Mouse (Mus musculus): ENCODE measurements at regions not wholly inside any gene's neighbourhood (a gene's known extent, or its start where the extent isn't known, plus 50 kb on each side); places are given as distances from the start of the nearest gene placed in this dataset.

- no peaks in the 10 kb centered on the region for H3K27me3 ChIP-seq
- 47% methylated on average over 2 of the region's 2 CpGs for WGBS
- H3K4me1 ChIP-seq, result no peaks in the 10 kb centered on the region
- H3K27ac ChIP-seq, result no peak overlapping the region
- no peaks in the 10 kb centered on the region for H3K9me3 ChIP-seq
- ATAC-seq (ENCODE audit: borderline replicate concordance, extremely low read depth, low FRiP score, low TSS enrichment), result no peak
- H3K9ac ChIP-seq, result no peak overlapping the region
- H3K4me3 ChIP-seq, result no peak overlapping the region
- H3K4me2 ChIP-seq, result no peak overlapping the region
- H3K36me3 ChIP-seq, result no peaks in the 10 kb centered on the region
Measured at GRCm38 (mm10) chr8:116837991-116838390, 83.3 kb downstream of the Cmc2 start.

- Histone ChIP-seq H3K4me3 (no peak overlapping the region), H3K27ac (no peak overlapping the region), H3K36me3 (no peaks in the 10 kb centered on the region), H3K9ac (no peak overlapping the region), H3K4me1 (0 out of 2 replicates have a peak, but pooled peaks cover 9% of the 10 kb centered on the region), H3K9me3 (no peaks in the 10 kb centered on the region), H3K4me2 (no peak overlapping the region), H3K27me3 (no peaks in the 10 kb centered on the region)
- ATAC-seq (ENCODE audit: borderline replicate concordance, extremely low read depth, low FRiP score, low TSS enrichment), result peak; percentile 90; the same call in 1 of the 2 replicates
- WGBS, result 43% methylated on average over 2 of the region's 2 CpGs
Measured at GRCm38 (mm10) chr8:116832181-116832580, 89.1 kb downstream of the Cmc2 start.

GRCm38 (mm10) chr8:116829631-116830030 lies 91.6 kb downstream of the Cmc2 start:
- Histone ChIP-seq H3K4me3 (no peak overlapping the region), H3K4me2 (no peak overlapping the region), H3K9me3 (no peaks in the 10 kb centered on the region), H3K9ac (no peak overlapping the region), H3K36me3 (no peaks in the 10 kb centered on the region), H3K27ac (no peak overlapping the region), H3K27me3 (no peaks in the 10 kb centered on the region), H3K4me1 (0 out of 2 replicates have a peak, but pooled peaks cover 9% of the 10 kb centered on the region)
- ATAC-seq (ENCODE audit: borderline replicate concordance, extremely low read depth, low FRiP score, low TSS enrichment), result no peak
- WGBS, result 86% methylated on average over 3 of the region's 3 CpGs

GRCm38 (mm10) chr8:116828220-116828619 lies 93.0 kb downstream of the Cmc2 start:
- ATAC-seq (ENCODE audit: borderline replicate concordance, extremely low read depth, low FRiP score, low TSS enrichment), result no peak

GRCm38 (mm10) chr8:116827141-116827540 lies 94.1 kb downstream of the Cmc2 start:
- Histone ChIP-seq H3K4me1 (0 out of 2 replicates have a peak, but pooled peaks cover 5% of the 10 kb centered on the region), H3K27ac (no peak overlapping the region), H3K27me3 (no peaks in the 10 kb centered on the region), H3K4me3 (no peak overlapping the region), H3K9ac (no peak overlapping the region), H3K36me3 (no peaks in the 10 kb centered on the region), H3K9me3 (no peaks in the 10 kb centered on the region), H3K4me2 (no peak overlapping the region)
- no peak for ATAC-seq (ENCODE audit: borderline replicate concordance, extremely low read depth, low FRiP score, low TSS enrichment)
- 92% methylated on average over 13 of the region's 13 CpGs for WGBS

More at GRCm38 (mm10) chr8:116828220-116828619, 93.0 kb downstream of the Cmc2 start:
- Histone ChIP-seq H3K4me1 (0 out of 2 replicates have a peak, but pooled peaks cover 9% of the 10 kb centered on the region), H3K4me3 (no peak overlapping the region), H3K4me2 (no peak overlapping the region), H3K9me3 (no peaks in the 10 kb centered on the region), H3K9ac (no peak overlapping the region), H3K27ac (no peak overlapping the region), H3K27me3 (no peaks in the 10 kb centered on the region), H3K36me3 (no peaks in the 10 kb centered on the region)
- WGBS, result 74% methylated on average over 8 of the region's 8 CpGs

- no peak overlapping the region for H3K4me3 ChIP-seq
- peak; percentile 89 for ATAC-seq (ENCODE audit: borderline replicate concordance, extremely low read depth, low FRiP score, low TSS enrichment)
- 14% methylated on average over 10 of the region's 10 CpGs for WGBS
Measured at GRCm38 (mm10) chr8:116814118-116814851, 81.5 kb upstream of the Cdyl2 start.

GRCm38 (mm10) chr8:116801313-116801712 lies 68.5 kb upstream of the Cdyl2 start:
- no peak overlapping the region for H3K27ac ChIP-seq
- no peak overlapping the region for H3K4me3 ChIP-seq
- no peaks in the 10 kb centered on the region for H3K36me3 ChIP-seq
- no peak overlapping the region for H3K4me2 ChIP-seq
- no peak for ATAC-seq (ENCODE audit: borderline replicate concordance, extremely low read depth, low FRiP score, low TSS enrichment)
- no peak overlapping the region for H3K9ac ChIP-seq
- H3K27me3 ChIP-seq, result no peaks in the 10 kb centered on the region
- H3K9me3 ChIP-seq, result no peaks in the 10 kb centered on the region
- WGBS, result 92% methylated on average over 32 of the region's 32 CpGs
- no peaks in the 10 kb centered on the region for H3K4me1 ChIP-seq

More at GRCm38 (mm10) chr8:116814118-116814851, 81.5 kb upstream of the Cdyl2 start:
- Histone ChIP-seq H3K4me1 (peaks cover 12% of the 10 kb centered on the region), H3K4me2 (peak overlapping the region; percentile 40), H3K9me3 (no peaks in the 10 kb centered on the region), H3K9ac (no peak overlapping the region), H3K27ac (peak overlapping the region; percentile 75), H3K36me3 (no peaks in the 10 kb centered on the region), H3K27me3 (no peaks in the 10 kb centered on the region)

GRCm38 (mm10) chr8:116800636-116801035 lies 67.8 kb upstream of the Cdyl2 start:
- H3K27ac ChIP-seq, result no peak overlapping the region
- 87% methylated on average over 14 of the region's 14 CpGs for WGBS
- H3K36me3 ChIP-seq, result no peaks in the 10 kb centered on the region
- no peak overlapping the region for H3K4me2 ChIP-seq
- H3K9ac ChIP-seq, result no peak overlapping the region
- H3K4me3 ChIP-seq, result no peak overlapping the region
- H3K27me3 ChIP-seq, result no peaks in the 10 kb centered on the region
- no peaks in the 10 kb centered on the region for H3K9me3 ChIP-seq
- no peak for ATAC-seq (ENCODE audit: borderline replicate concordance, extremely low read depth, low FRiP score, low TSS enrichment)
- no peaks in the 10 kb centered on the region for H3K4me1 ChIP-seq

GRCm38 (mm10) chr8:116798981-116799380 lies 66.2 kb upstream of the Cdyl2 start:
- Histone ChIP-seq H3K9me3 (no peaks in the 10 kb centered on the region), H3K36me3 (no peaks in the 10 kb centered on the region), H3K27ac (no peak overlapping the region), H3K9ac (no peak overlapping the region), H3K4me2 (no peak overlapping the region), H3K4me3 (no peak overlapping the region), H3K27me3 (no peaks in the 10 kb centered on the region), H3K4me1 (no peaks in the 10 kb centered on the region)
- ATAC-seq (ENCODE audit: borderline replicate concordance, extremely low read depth, low FRiP score, low TSS enrichment), result no peak
- 81% methylated on average over 4 of the region's 4 CpGs for WGBS

- Histone ChIP-seq H3K9ac (no peak overlapping the region), H3K36me3 (no peaks in the 10 kb centered on the region), H3K4me1 (no peaks in the 10 kb centered on the region), H3K4me2 (no peak overlapping the region), H3K9me3 (no peaks in the 10 kb centered on the region), H3K27ac (no peak overlapping the region), H3K4me3 (no peak overlapping the region), H3K27me3 (no peaks in the 10 kb centered on the region)
- 89% methylated on average over 6 of the region's 6 CpGs for WGBS
- no peak for ATAC-seq (ENCODE audit: borderline replicate concordance, extremely low read depth, low FRiP score, low TSS enrichment)
Measured at GRCm38 (mm10) chr8:116795713-116796112, 62.9 kb upstream of the Cdyl2 start.

- 62% methylated on average over 1 of the region's 1 CpGs for WGBS
- H3K9ac ChIP-seq, result no peak overlapping the region
- no peak for ATAC-seq (ENCODE audit: borderline replicate concordance, extremely low read depth, low FRiP score, low TSS enrichment)
- no peak overlapping the region for H3K4me2 ChIP-seq
- H3K27me3 ChIP-seq, result no peaks in the 10 kb centered on the region
- no peaks in the 10 kb centered on the region for H3K9me3 ChIP-seq
- no peak overlapping the region for H3K27ac ChIP-seq
- no peaks in the 10 kb centered on the region for H3K36me3 ChIP-seq
- no peak overlapping the region for H3K4me3 ChIP-seq
- H3K4me1 ChIP-seq, result no peaks in the 10 kb centered on the region
Measured at GRCm38 (mm10) chr8:116793107-116793506, 60.3 kb upstream of the Cdyl2 start.

- Histone ChIP-seq H3K4me3 (no peak overlapping the region), H3K9ac (no peak overlapping the region), H3K36me3 (no peaks in the 10 kb centered on the region), H3K27ac (no peak overlapping the region), H3K9me3 (no peaks in the 10 kb centered on the region), H3K4me1 (no peaks in the 10 kb centered on the region), H3K27me3 (no peaks in the 10 kb centered on the region), H3K4me2 (no peak overlapping the region)
- no peak for ATAC-seq (ENCODE audit: borderline replicate concordance, extremely low read depth, low FRiP score, low TSS enrichment)
- 73% methylated on average over 16 of the region's 16 CpGs for WGBS
Measured at GRCm38 (mm10) chr8:116790294-116790693, 57.5 kb upstream of the Cdyl2 start.

All from lung, embryonic 15.5 days (tissue).